Comparison of ENCODE assay signal across 8 mouse cellular contexts in the genomic region with DNA sequence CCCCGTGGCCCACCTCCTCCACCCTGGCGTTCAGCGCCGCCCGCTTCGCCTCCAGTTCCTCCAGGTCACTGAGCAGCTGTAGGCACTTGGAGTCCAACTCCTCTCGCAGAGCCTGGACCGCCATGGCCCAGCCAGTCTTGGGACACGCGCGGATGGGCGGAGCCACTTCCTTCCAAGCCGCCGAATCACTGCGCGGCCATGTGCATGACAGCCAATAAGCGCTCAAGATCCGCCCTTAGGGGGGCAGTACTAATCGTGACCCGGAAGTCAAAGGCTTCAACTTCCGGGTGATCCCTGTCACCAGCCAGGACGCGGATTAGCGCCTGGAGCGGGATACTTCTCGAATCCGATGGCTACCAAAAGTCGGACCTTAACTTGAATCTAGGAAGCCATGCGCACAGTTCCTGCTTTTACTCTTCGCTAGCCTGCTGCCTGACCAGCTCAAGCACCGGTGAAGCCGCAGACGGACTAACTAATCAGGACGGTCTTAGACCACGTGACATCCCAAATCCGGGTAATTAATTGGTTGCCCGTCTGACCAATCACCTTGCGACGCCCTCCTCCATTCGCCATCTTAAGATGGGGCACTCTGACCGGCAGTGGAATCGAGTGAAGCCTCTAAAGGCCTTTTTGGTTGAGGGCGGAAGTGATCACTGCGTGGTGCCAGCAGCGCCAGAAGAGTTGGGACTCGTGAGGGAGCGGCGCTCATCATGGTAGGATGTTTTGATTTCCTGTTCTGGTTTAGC. TPM values are rescaled to one million over a fixed set of nuclear protein-coding genes. Genes with fewer than 3 reads are reported as not detected.
DNase-seq lines count a peak whose midpoint lies in the region; ATAC-seq and TF ChIP-seq lines count a peak whose summit lies in the region.

A gene (minus strand): TSS at position 458 of the 746 bp plus-strand sequence.
A gene (plus strand): TSS at position 637 of the 746 bp plus-strand sequence.

- H3K27me3 ChIP-seq in embryonic facial prominence, embryonic 15.5 days: no peaks in the 10 kb centered on the region
- no peaks in the 10 kb centered on the region for H3K27me3 ChIP-seq in limb, embryonic 14.5 days (ENCODE audit: control insufficient read depth, insufficient read depth, low read length)
- no peaks in the 10 kb centered on the region for H3K27me3 ChIP-seq in midbrain, postnatal 0 days (ENCODE audit: insufficient read depth, low read length)

- peak within 1 kb of the TSS; percentile 76 for H3K4me2 ChIP-seq in embryonic facial prominence, embryonic 15.5 days (replicated peaks)
- peak within 1 kb of the TSS; percentile 75 for H3K4me2 ChIP-seq in limb, embryonic 14.5 days (replicated peaks; ENCODE audit: low read depth, low read length, severe bottlenecking)
- peak within 1 kb of the TSS; percentile 62 for H3K4me2 ChIP-seq in midbrain, postnatal 0 days (ENCODE audit: low read depth, low read length, poor library complexity, severe bottlenecking)

- H3K36me3 ChIP-seq in embryonic facial prominence, embryonic 15.5 days: peaks cover 22% of the 10 kb centered on the region
- peaks cover 27% of the 10 kb centered on the region for H3K36me3 ChIP-seq in limb, embryonic 14.5 days (ENCODE audit: control insufficient read depth, insufficient read depth, low read length)
- peaks cover 22% of the 10 kb centered on the region for H3K36me3 ChIP-seq in midbrain, postnatal 0 days (ENCODE audit: insufficient read depth, low read length)

- under 1% methylated on average over 48 of the region's 48 CpGs for WGBS in bone marrow, adult 2 months
- WGBS in embryonic facial prominence, embryonic 15.5 days: under 1% methylated on average over 48 of the region's 48 CpGs
- under 1% methylated on average over 48 of the region's 48 CpGs for WGBS in limb, embryonic 14.5 days
- under 1% methylated on average over 48 of the region's 48 CpGs for WGBS in midbrain, postnatal 0 days

- no peaks in the 10 kb centered on the region for H3K9me3 ChIP-seq in embryonic facial prominence, embryonic 15.5 days (replicated peaks)
- no peaks in the 10 kb centered on the region for H3K9me3 ChIP-seq in limb, embryonic 14.5 days (ENCODE audit: control insufficient read depth, low read length)
- H3K9me3 ChIP-seq in midbrain, postnatal 0 days (ENCODE audit: low read length): no peaks in the 10 kb centered on the region

- TF ChIP-seq CTCF in bone marrow, adult 2 months (IDR thresholded peaks at IDR 0.05; ENCODE audit: control insufficient read depth, insufficient read depth, low read length): no peak
- TF ChIP-seq CTCF in midbrain, postnatal 0 days (IDR thresholded peaks at IDR 0.05): no peak; the same call in 1 of the 2 replicates

- DNase-seq in 416B (ENCODE audit: low read depth): peak; percentile 100
- DNase-seq in heart, adult 8-10 months (ENCODE audit: low spot score): peak; percentile 96
- peak; percentile 98 for DNase-seq in kidney, adult 9 months
- peak; percentile 100 for DNase-seq in limb, embryonic 14.5 days (ENCODE audit: low spot score)
- peak; percentile 99 for DNase-seq in midbrain, postnatal 0 days (ENCODE audit: low spot score)
- peak; percentile 82 to 90 for DNase-seq in spleen, postnatal 14 days (ENCODE audit: low spot score in 2 of 2)

- H3K9ac ChIP-seq in embryonic facial prominence, embryonic 15.5 days: peak within 1 kb of the TSS; percentile 62
- H3K9ac ChIP-seq in limb, embryonic 14.5 days (ENCODE audit: low read depth, low read length, severe bottlenecking): peak within 1 kb of the TSS; percentile 60
- peak within 1 kb of the TSS; percentile 62 for H3K9ac ChIP-seq in midbrain, postnatal 0 days (replicated peaks; ENCODE audit: low read length, poor library complexity, severe bottlenecking)

- ATAC-seq in embryonic facial prominence, embryonic 15.5 days (ENCODE audit: insufficient number of reproducible peaks, low FRiP score, low TSS enrichment, low read depth): peak; percentile 96
- ATAC-seq in limb, embryonic 14.5 days (ENCODE audit: low FRiP score, low read depth): peak; percentile 96
- ATAC-seq in midbrain, postnatal 0 days (ENCODE audit: low FRiP score): peak; percentile 96

- peak within 1 kb of the TSS; percentile 43 for H3K27ac ChIP-seq in bone marrow, adult 2 months (ENCODE audit: control insufficient read depth, insufficient read depth, low read depth, low read length, poor library complexity)
- peak within 1 kb of the TSS; percentile 84 for H3K27ac ChIP-seq in embryonic facial prominence, embryonic 15.5 days (replicated peaks)
- H3K27ac ChIP-seq in limb, embryonic 14.5 days (replicated peaks; ENCODE audit: low read depth, low read length): peak within 1 kb of the TSS; percentile 28; the same call in 1 of the 2 replicates
- H3K27ac ChIP-seq in midbrain, postnatal 0 days (ENCODE audit: low read depth, low read length): peak within 1 kb of the TSS; percentile 79

- no peaks in the 10 kb centered on the region for H3K4me1 ChIP-seq in bone marrow, adult 2 months (ENCODE audit: control insufficient read depth, insufficient read depth, low read length)
- peaks cover 22% of the 10 kb centered on the region for H3K4me1 ChIP-seq in embryonic facial prominence, embryonic 15.5 days
- peaks cover 10% of the 10 kb centered on the region; the same call in 1 of the 2 replicates for H3K4me1 ChIP-seq in limb, embryonic 14.5 days (ENCODE audit: control insufficient read depth, insufficient read depth, low read length)
- 0 out of 2 replicates have a peak, but pooled peaks cover 2% of the 10 kb centered on the region for H3K4me1 ChIP-seq in midbrain, postnatal 0 days (ENCODE audit: insufficient read depth, low read length)

- peak within 1 kb of the TSS; percentile 84 for H3K4me3 ChIP-seq in bone marrow, adult 2 months (replicated peaks; ENCODE audit: control insufficient read depth, low read depth, low read length)
- peak within 1 kb of the TSS; percentile 71 for H3K4me3 ChIP-seq in embryonic facial prominence, embryonic 15.5 days (replicated peaks)
- H3K4me3 ChIP-seq in limb, embryonic 14.5 days (replicated peaks; ENCODE audit: low read length): peak within 1 kb of the TSS; percentile 72
- H3K4me3 ChIP-seq in midbrain, postnatal 0 days (ENCODE audit: low read depth, low read length): peak within 1 kb of the TSS; percentile 76

- TF ChIP-seq POLR2A in bone marrow, adult 2 months (IDR thresholded peaks at IDR 0.05; ENCODE audit: borderline replicate concordance, control insufficient read depth, low read depth, low read length): peak; percentile 89; the same call in 1 of the 2 replicates
- TF ChIP-seq POLR2A in limb, embryonic 14.5 days (IDR thresholded peaks at IDR 0.05; ENCODE audit: borderline replicate concordance, extremely low read depth, insufficient read depth, insufficient read length): peak; percentile 14; the same call in 1 of the 2 replicates

RNA-seq across cellular contexts. Expression of the first gene that starts in this region (rescaled TPM):
- 11.3 and 19.3 TPM in 2 replicates for polyA plus RNA-seq in bone marrow, adult 2 months (2011; ENCODE audit: insufficient read depth, insufficient read length, low replicate concordance, missing spikeins)
- 57.3 and 58.4 TPM in 2 replicates for polyA plus RNA-seq in embryonic facial prominence, embryonic 15.5 days (2015; fragmentation: Nextera tagmentation; extraction: Ambion mirVana)
- 10 to 100 TPM; 12.6 to 15.3 (median 14.8) TPM for total RNA-seq in heart, adult 8-10 months (2022)
- 49.0 and 51.2 TPM in 2 replicates for polyA plus RNA-seq in limb, embryonic 14.5 days (2012; rRNA removed)
- polyA plus RNA-seq in limb, embryonic 14.5 days (2014; fragmentation: Nextera tagmentation; extraction: Ambion mirVana): 51.6 and 53.4 TPM in 2 replicates
- total RNA-seq in midbrain, postnatal 0 days (2014; rRNA removed): 36.7 and 41.1 TPM in 2 replicates
- polyA plus RNA-seq in midbrain, postnatal 0 days (2015; fragmentation: Nextera tagmentation; extraction: Ambion mirVana): 57.5 and 58.9 TPM in 2 replicates

RNA-seq across cellular contexts. Expression of the second gene that starts in this region (rescaled TPM):
- 10.4 and 14.5 TPM in 2 replicates for polyA plus RNA-seq in bone marrow, adult 2 months (2011; ENCODE audit: insufficient read depth, insufficient read length, low replicate concordance, missing spikeins)
- polyA plus RNA-seq in embryonic facial prominence, embryonic 15.5 days (2015; fragmentation: Nextera tagmentation; extraction: Ambion mirVana): 69.0 and 69.7 TPM in 2 replicates
- total RNA-seq in heart, adult 8-10 months (2022): 10 to 100 TPM; 28.0 to 31.5 (median 30.4) TPM
- polyA plus RNA-seq in limb, embryonic 14.5 days (2012; rRNA removed): 39.9 and 44.1 TPM in 2 replicates
- polyA plus RNA-seq in limb, embryonic 14.5 days (2014; fragmentation: Nextera tagmentation; extraction: Ambion mirVana): 79.9 and 84.7 TPM in 2 replicates
- 17.8 and 22.1 TPM in 2 replicates for total RNA-seq in midbrain, postnatal 0 days (2014; rRNA removed)
- 41.9 and 42.3 TPM in 2 replicates for polyA plus RNA-seq in midbrain, postnatal 0 days (2015; fragmentation: Nextera tagmentation; extraction: Ambion mirVana)

Comparison
In these comparisons a context has a peak if more than half of its experiments do, and no peak if none do; other contexts are left out.
1. Peak in every context shown above with its lines: DNase-seq, ATAC-seq, H3K4me3 ChIP-seq and H3K27ac ChIP-seq.
2. H3K27ac ChIP-seq: peak in every context shown above with its lines; median percentile 84 in embryonic facial prominence, embryonic 15.5 days; 79 in midbrain, postnatal 0 days; 43 in bone marrow, adult 2 months; 28 in limb, embryonic 14.5 days.